Mouse (Mus musculus): ENCODE measurements around the gene Lypd6b. TPM values are rescaled to one million over a fixed set of nuclear protein-coding genes. Genes with fewer than 3 reads are reported as not detected.

Lypd6b gene
- total and polyA plus RNA-seq, 3 experiments = 0.16 TPM; not detected in 2

DNA sequence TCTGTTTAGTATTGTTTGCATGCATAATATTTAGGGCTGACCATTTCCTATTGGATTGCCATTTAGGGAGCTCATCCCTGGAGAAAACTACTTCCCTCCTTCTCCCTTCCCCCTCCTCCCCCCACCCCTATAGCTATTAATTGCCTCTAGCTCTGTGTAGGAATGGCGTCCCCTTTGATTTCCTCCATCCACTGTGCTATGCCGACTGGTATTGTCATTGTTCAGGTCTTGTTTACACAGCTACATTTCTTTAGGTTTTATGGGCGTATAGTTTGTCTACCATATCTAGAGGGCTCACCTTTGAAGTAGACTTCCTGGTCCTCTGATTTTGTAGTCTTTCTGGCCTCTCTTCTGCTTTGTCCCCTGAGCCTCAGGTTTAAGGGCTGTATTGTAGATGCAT is 197.3 kb downstream of the Lypd6b start:
- no peak for ATAC-seq (ENCODE audit: extremely low read depth, insufficient number of reproducible peaks, low FRiP score, poor library complexity, severe bottlenecking)
- Histone ChIP-seq H3K27me3 (ENCODE audit: insufficient read depth, low read length) (no peaks in the 10 kb centered on the region), H3K4me1 (ENCODE audit: insufficient read depth, low read depth, low read length) (no peaks in the 10 kb centered on the region), H3K9me3 (replicated peaks) (peaks cover 15% of the 10 kb centered on the region), H3K4me3 (ENCODE audit: low read depth, low read length) (no peak overlapping the region), H3K36me3 (replicated peaks) (no peaks in the 10 kb centered on the region)
- TF ChIP-seq GATA2 (IDR thresholded peaks at IDR 0.05; ENCODE audit: borderline replicate concordance, low read depth, low read length) (no peak), CTCF (IDR thresholded peaks at IDR 0.05; ENCODE audit: low read depth, low read length) (no peak), POLR2AphosphoS5 (IDR thresholded peaks at IDR 0.05; ENCODE audit: insufficient replicate concordance, low read depth, low read length) (no peak), TAL1 (conservative IDR thresholded peaks at IDR 0.05; ENCODE audit: low read depth, low read length) (no peak), GATA1 (IDR thresholded peaks at IDR 0.05; ENCODE audit: borderline replicate concordance, low read length) (no peak)
- no peak for DNase-seq (ENCODE audit: low spot score)

DNA sequence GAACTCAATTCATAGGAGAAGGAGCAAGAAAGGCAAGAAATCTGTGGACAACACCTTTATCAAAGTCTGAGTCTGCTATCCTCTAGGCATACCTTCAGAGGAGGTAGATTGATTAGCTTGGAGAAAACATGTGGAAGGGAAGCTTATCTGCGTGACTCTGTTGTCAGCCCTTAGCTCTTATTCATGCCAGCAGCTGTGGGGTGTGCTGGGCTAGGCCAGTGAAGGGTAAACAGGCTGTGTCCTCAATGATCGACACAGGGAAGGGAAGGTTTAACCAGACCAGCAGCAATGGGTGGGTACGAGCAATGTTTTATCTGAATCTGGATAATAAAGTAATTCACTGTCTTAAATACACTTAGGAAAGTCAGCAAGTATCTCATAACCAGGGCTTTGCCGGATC is 208.4 kb downstream of the Lypd6b start:
- no peak for DNase-seq (ENCODE audit: low spot score)
- Histone ChIP-seq H3K36me3 (replicated peaks) (no peaks in the 10 kb centered on the region), H3K27me3 (ENCODE audit: insufficient read depth, low read length) (no peaks in the 10 kb centered on the region), H3K4me3 (ENCODE audit: low read depth, low read length) (no peak overlapping the region), H3K9me3 (replicated peaks) (peaks cover 18% of the 10 kb centered on the region), H3K4me1 (ENCODE audit: insufficient read depth, low read depth, low read length) (no peaks in the 10 kb centered on the region)
- ATAC-seq (ENCODE audit: extremely low read depth, insufficient number of reproducible peaks, low FRiP score, poor library complexity, severe bottlenecking) = no peak
- no peak for TF ChIP-seq TAL1 (conservative IDR thresholded peaks at IDR 0.05; ENCODE audit: low read depth, low read length)
- no peak for TF ChIP-seq POLR2AphosphoS5 (IDR thresholded peaks at IDR 0.05; ENCODE audit: insufficient replicate concordance, low read depth, low read length)
- TF ChIP-seq GATA1 (IDR thresholded peaks at IDR 0.05; ENCODE audit: borderline replicate concordance, low read length) = no peak

DNA sequence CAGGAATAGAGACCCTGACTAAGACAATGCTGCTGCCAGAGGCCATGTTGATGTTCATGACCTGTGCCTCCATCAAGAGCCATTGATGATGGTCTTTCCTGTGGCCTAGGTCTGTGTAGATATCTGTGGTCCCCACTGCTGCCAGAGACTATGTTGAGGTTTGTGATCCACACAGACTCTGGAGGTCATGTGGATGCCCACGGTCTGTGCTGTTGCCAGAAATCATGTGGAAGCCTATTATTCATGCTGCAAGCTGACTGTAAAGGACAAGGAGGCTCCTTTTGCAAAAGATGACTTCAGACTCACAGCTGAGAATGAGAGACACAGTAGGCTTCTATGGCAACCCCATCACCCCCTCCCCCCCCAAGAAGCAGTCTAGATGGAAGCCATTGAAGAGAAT is 209.7 kb downstream of the Lypd6b start:
- H3K27me3 ChIP-seq (ENCODE audit: insufficient read depth, low read length) = no peaks in the 10 kb centered on the region
- no peak for ATAC-seq (ENCODE audit: extremely low read depth, insufficient number of reproducible peaks, low FRiP score, poor library complexity, severe bottlenecking)
- DNase-seq (ENCODE audit: low spot score) = no peak
- peaks cover 20% of the 10 kb centered on the region for H3K9me3 ChIP-seq (replicated peaks)
- H3K4me1 ChIP-seq (ENCODE audit: insufficient read depth, low read depth, low read length) = no peaks in the 10 kb centered on the region
- no peaks in the 10 kb centered on the region for H3K36me3 ChIP-seq (replicated peaks)
- TF ChIP-seq POLR2AphosphoS5 (IDR thresholded peaks at IDR 0.05; ENCODE audit: insufficient replicate concordance, low read depth, low read length) (no peak), GATA1 (IDR thresholded peaks at IDR 0.05; ENCODE audit: borderline replicate concordance, low read length) (no peak), TAL1 (conservative IDR thresholded peaks at IDR 0.05; ENCODE audit: low read depth, low read length) (no peak), CTCF (IDR thresholded peaks at IDR 0.05; ENCODE audit: low read depth, low read length) (no peak), GATA2 (IDR thresholded peaks at IDR 0.05; ENCODE audit: borderline replicate concordance, low read depth, low read length) (no peak)
- no peak overlapping the region for H3K4me3 ChIP-seq (ENCODE audit: low read depth, low read length)

Other genes starting within 250 kb of the Lypd6b start
- 1.0 and 1.8 TPM in 2 replicates for gene Kif5c, start 168.4 kb upstream of the Lypd6b start, total RNA-seq (2014; fragmentation: Nextera tagmentation)
- 1.0 and 1.5 TPM in 2 replicates for gene Kif5c, start 168.4 kb upstream of the Lypd6b start, total RNA-seq (2017)
- 0.01 and 0.02 TPM in 2 replicates for gene Kif5c, start 168.4 kb upstream of the Lypd6b start, polyA plus RNA-seq (2012)

Data from G1E (cell line).